Mouse (Mus musculus) ES-Bruce4 (cell line): ENCODE data around the gene Tarsl2.

Experiments used
- CTCF ChIP-seq: IDR thresholded peaks from one replicate; pipeline ENCODE4 v1.8.1; 2011; ENCODE audit warnings: low read depth, low read length
- EP300 ChIP-seq: IDR thresholded peaks from 2 replicates; pipeline ENCODE4 v1.6.1; 2011; ENCODE audit warnings: low read depth, low read length; ENCODE audit not compliant: insufficient read depth

- TF ChIP-seq CTCF, result no peak
- no peak for TF ChIP-seq EP300
These were observed 36.5 kb downstream of the Tarsl2 start for GRCm38 (mm10) chr7:65681166-65681565.
